Mouse (Mus musculus) embryonic facial prominence, embryonic 11.5 days (tissue): ENCODE data around the gene Suox. TPM values are rescaled to one million over a fixed set of nuclear protein-coding genes. Genes with fewer than 3 reads are reported as not detected.
"Not testable (repeated sequence)": the region's sequence is repeated elsewhere in the genome, so short reads cannot be mapped to it uniquely, and the experiment has no call there.

Experiments used
- ATAC-seq: fragments of 200-750 bp; cut with Nextera tagmentation; replicated peaks from 2 replicates; pipeline ENCODE4 v1.8.0; 2017; ENCODE audit warnings: low read depth; ENCODE audit not compliant: insufficient number of reproducible peaks, low FRiP score, low TSS enrichment
- DNase-seq: peaks from one replicate; pipeline ENCODE4 v3.0.0-alpha.2; 2015; ENCODE audit warnings: low spot score
- H3K27ac ChIP-seq: fragments of 300-500 bp; sonication (generic); replicated peaks from 2 replicates; pipeline ENCODE4 v1.5.1; 2014; ENCODE audit warnings: mild to moderate bottlenecking, low read depth, low read length, control low read depth
- H3K27me3 ChIP-seq: fragments of 300-500 bp; sonication (generic); 2 replicates; pipeline ENCODE4 v1.6.1; 2014; ENCODE audit warnings: mild to moderate bottlenecking, low read length, moderate library complexity, mixed read lengths; ENCODE audit not compliant: control insufficient read depth, insufficient read depth
- H3K36me3 ChIP-seq: fragments of 300-500 bp; sonication (generic); replicated peaks from 2 replicates; pipeline ENCODE4 v1.6.1; 2014; ENCODE audit warnings: low read depth, mild to moderate bottlenecking, low read length, moderate library complexity, mixed read lengths; ENCODE audit not compliant: control insufficient read depth, insufficient read depth
- H3K4me1 ChIP-seq: fragments of 300-500 bp; sonication (generic); 2 replicates; pipeline ENCODE4 v1.6.1; 2014; ENCODE audit warnings: low read length, mixed read lengths; ENCODE audit not compliant: control insufficient read depth, insufficient read depth
- H3K4me2 ChIP-seq: fragments of 300-500 bp; sonication (generic); 2 replicates; pipeline ENCODE4 v1.6.1; 2014; ENCODE audit warnings: low read depth, mild to moderate bottlenecking, control low read depth, low read length, moderate library complexity
- H3K4me3 ChIP-seq: fragments of 300-500 bp; sonication (generic); 2 replicates; pipeline ENCODE4 v1.5.1; 2014; ENCODE audit warnings: low read depth, low read length, control low read depth
- H3K9ac ChIP-seq: fragments of 300-500 bp; sonication (generic); replicated peaks from 2 replicates; pipeline ENCODE4 v1.6.1; 2014; ENCODE audit warnings: mild to moderate bottlenecking, control low read depth, low read length
- H3K9me3 ChIP-seq: fragments of 300-500 bp; sonication (generic); replicated peaks from 2 replicates; pipeline ENCODE4 v1.6.1; 2016; ENCODE audit warnings: mild to moderate bottlenecking, low read length, inconsistent platforms, mixed read lengths; ENCODE audit not compliant: control insufficient read depth
- WGBS: fragments of 180-500 bp; shearing (Covaris S2); extraction: QIAGEN DNeasy Blood & Tissue Kit; methylation state at CpG from one replicate; pipeline ENCODE4 v1.1.7; 2014; 5-methylcytosine and 5-hydroxymethylcytosine counted together
- polyA plus RNA-seq: library from polyadenylated mRNA; unstranded; fragments of >200 nt; fragmentation: Nextera tagmentation; extraction: Ambion mirVana; gene quantifications from 2 replicates; pipeline ENCODE4 v1.2.1, GENCODE M21; 2014

Gene Suox
- polyA plus RNA-seq, 1 experiment from 2014 or later: 12.2 TPM

- H3K4me1 ChIP-seq: peaks cover 2% of the 10 kb centered on the region; the same call in 1 of the 2 replicates
- H3K4me2 ChIP-seq: no peak overlapping the region
- no peak for ATAC-seq
- no peaks in the 10 kb centered on the region for H3K36me3 ChIP-seq
- WGBS: 78% methylated on average over 7 of the region's 7 CpGs
- no peaks in the 10 kb centered on the region for H3K9me3 ChIP-seq
- H3K4me3 ChIP-seq: no peak overlapping the region
- no peak overlapping the region for H3K9ac ChIP-seq
- no peaks in the 10 kb centered on the region for H3K27me3 ChIP-seq
- H3K27ac ChIP-seq: no peak overlapping the region
- no peak for DNase-seq
Measured at GRCm38 (mm10) chr10:128641871-128642270, 32.0 kb downstream of the Suox start.

DNA sequence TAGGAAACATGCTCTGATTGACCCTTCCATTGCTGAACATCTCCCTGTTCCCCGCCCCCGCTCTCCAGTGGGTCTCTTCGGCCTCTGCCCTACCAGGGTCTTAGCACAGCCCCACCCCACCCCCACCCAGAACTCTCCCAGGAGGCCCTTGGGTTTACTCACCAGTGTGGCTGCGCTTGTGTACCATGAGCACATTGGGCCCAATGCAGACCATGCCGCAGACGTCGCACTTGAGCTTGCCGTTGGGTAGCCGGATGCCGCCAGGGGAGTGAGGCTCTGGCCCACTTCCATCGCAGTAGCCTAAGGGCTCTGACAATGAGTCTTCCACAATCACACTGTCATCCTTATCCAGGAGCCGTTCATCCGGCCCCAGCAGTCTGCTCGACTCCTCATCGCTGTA is 33.0 kb downstream of the Suox start:
- WGBS: 90% methylated on average over 15 of the region's 15 CpGs
- H3K4me2 ChIP-seq: no peak overlapping the region

GRCm38 (mm10) chr10:128639999-128640398 is 33.9 kb downstream of the Suox start:
- Histone ChIP-seq H3K27ac (no peak overlapping the region), H3K36me3 (no peaks in the 10 kb centered on the region), H3K9ac (no peak overlapping the region), H3K4me3 (no peak overlapping the region), H3K27me3 (no peaks in the 10 kb centered on the region), H3K9me3 (no peaks in the 10 kb centered on the region), H3K4me1 (peaks cover 3% of the 10 kb centered on the region; the same call in 1 of the 2 replicates), H3K4me2 (no peak overlapping the region)
- 84% methylated on average over 14 of the region's 14 CpGs for WGBS
- ATAC-seq (no peak), DNase-seq (no peak)

More for the DNA sequence above, 33.0 kb downstream of the Suox start:
- Histone ChIP-seq H3K27ac (no peak overlapping the region), H3K9me3 (no peaks in the 10 kb centered on the region), H3K4me1 (peaks cover 3% of the 10 kb centered on the region; the same call in 1 of the 2 replicates), H3K27me3 (no peaks in the 10 kb centered on the region), H3K4me3 (no peak overlapping the region), H3K36me3 (no peaks in the 10 kb centered on the region), H3K9ac (no peak overlapping the region)
- DNase-seq (no peak), ATAC-seq (no peak)

GRCm38 (mm10) chr10:128637011-128637410 is 36.9 kb downstream of the Suox start:
- H3K9me3 ChIP-seq: no peaks in the 10 kb centered on the region
- WGBS: 9% methylated on average over 11 of the region's 11 CpGs
- H3K27me3 ChIP-seq: no peaks in the 10 kb centered on the region
- peak; percentile 26 for DNase-seq
- peak overlapping the region; percentile 22; the same call in 1 of the 2 replicates for H3K9ac ChIP-seq
- H3K4me1 ChIP-seq: peaks cover 3% of the 10 kb centered on the region; the same call in 1 of the 2 replicates
- H3K4me3 ChIP-seq: no peak overlapping the region
- no peak for ATAC-seq
- H3K4me2 ChIP-seq: no peak overlapping the region
- H3K36me3 ChIP-seq: no peaks in the 10 kb centered on the region; the same call in 1 of the 2 replicates
- no peak overlapping the region for H3K27ac ChIP-seq

GRCm38 (mm10) chr10:128636561-128636960 is 37.3 kb downstream of the Suox start:
- Histone ChIP-seq H3K4me2 (no peak overlapping the region), H3K4me3 (no peak overlapping the region), H3K4me1 (peaks cover 3% of the 10 kb centered on the region; the same call in 1 of the 2 replicates), H3K27me3 (no peaks in the 10 kb centered on the region), H3K27ac (no peak overlapping the region), H3K9me3 (no peaks in the 10 kb centered on the region), H3K9ac (no peak overlapping the region), H3K36me3 (no peaks in the 10 kb centered on the region; the same call in 1 of the 2 replicates)
- ATAC-seq (no peak), DNase-seq (no peak)
- 47% methylated on average over 6 of the region's 6 CpGs for WGBS

DNA sequence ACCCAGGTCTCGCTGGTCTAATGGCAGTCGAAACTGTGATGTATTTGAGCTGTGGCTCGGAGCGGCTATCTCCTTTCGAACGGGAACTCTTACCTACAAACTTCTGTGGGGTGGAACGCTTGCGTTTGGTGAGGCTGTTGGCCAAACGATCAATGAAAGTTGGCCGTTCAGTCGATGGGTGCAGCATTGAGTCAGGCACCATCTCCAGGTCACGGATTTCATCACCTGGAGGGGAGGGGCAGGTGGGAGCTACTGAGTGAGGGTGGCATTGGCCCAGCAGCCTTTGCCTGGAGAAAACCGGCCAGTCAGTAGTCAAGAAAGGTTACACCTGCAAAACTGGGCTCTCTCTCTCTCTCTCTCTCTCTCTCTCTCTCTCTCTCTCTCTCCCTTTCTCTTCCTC is 38.2 kb downstream of the Suox start:
- DNase-seq (no peak), ATAC-seq (no peak)
- no peaks in the 10 kb centered on the region for H3K27me3 ChIP-seq
- no peak overlapping the region for H3K4me2 ChIP-seq
- H3K27ac ChIP-seq: no peak overlapping the region
- H3K4me1 ChIP-seq: peaks cover 3% of the 10 kb centered on the region; the same call in 1 of the 2 replicates
- WGBS: 94% methylated on average over 13 of the region's 13 CpGs
- H3K4me3 ChIP-seq: no peak overlapping the region
- H3K36me3 ChIP-seq: no peaks in the 10 kb centered on the region; the same call in 1 of the 2 replicates
- no peak overlapping the region for H3K9ac ChIP-seq
- no peaks in the 10 kb centered on the region for H3K9me3 ChIP-seq

DNA sequence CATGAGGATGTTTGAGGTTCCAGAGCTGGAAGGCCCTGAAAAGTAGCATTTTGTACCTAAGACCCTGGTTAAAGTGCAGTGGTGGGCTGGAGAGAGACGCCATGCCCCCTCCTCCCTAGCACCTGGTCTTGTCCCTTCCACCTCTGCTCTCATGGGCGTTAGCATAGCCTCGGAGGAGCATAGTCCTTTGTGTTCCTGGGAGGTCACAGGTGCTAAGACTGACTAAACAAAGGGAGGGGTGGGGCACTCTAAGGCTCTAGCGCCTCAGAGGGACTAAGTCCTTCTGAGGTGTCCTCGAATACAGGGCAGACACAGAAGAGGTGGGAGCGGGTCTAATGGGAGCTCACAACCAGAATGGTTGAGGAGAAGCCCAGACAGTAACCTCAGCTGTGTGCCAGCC is 42.3 kb downstream of the Suox start:
- ATAC-seq (no peak), DNase-seq (no peak)
- no peak overlapping the region for H3K27ac ChIP-seq
- H3K4me1 ChIP-seq: no peaks in the 10 kb centered on the region
- WGBS: 21% methylated on average over 6 of the region's 6 CpGs
- no peak overlapping the region for H3K4me2 ChIP-seq
- no peaks in the 10 kb centered on the region for H3K27me3 ChIP-seq
- H3K9ac ChIP-seq: no peak overlapping the region
- no peaks in the 10 kb centered on the region; the same call in 1 of the 2 replicates for H3K36me3 ChIP-seq
- no peak overlapping the region for H3K4me3 ChIP-seq
- no peaks in the 10 kb centered on the region for H3K9me3 ChIP-seq

GRCm38 (mm10) chr10:128630306-128630705 is 43.6 kb downstream of the Suox start:
- not testable (repeated sequence) for H3K27me3 ChIP-seq, H3K36me3 ChIP-seq, H3K9ac ChIP-seq, ATAC-seq, H3K4me3 ChIP-seq, H3K4me2 ChIP-seq, H3K27ac ChIP-seq, DNase-seq, H3K9me3 ChIP-seq, H3K4me1 ChIP-seq
- WGBS: 85% methylated on average over 5 of the region's 5 CpGs
